Mouse (Mus musculus): ENCODE results near the gene Spata13. TPM values are rescaled to one million over a fixed set of nuclear protein-coding genes. Genes with fewer than 3 reads are reported as not detected.

Spata13 gene
- total and polyA plus RNA-seq, 3 experiments = 0.39 to 1.5 TPM; not detected in 1

DNA sequence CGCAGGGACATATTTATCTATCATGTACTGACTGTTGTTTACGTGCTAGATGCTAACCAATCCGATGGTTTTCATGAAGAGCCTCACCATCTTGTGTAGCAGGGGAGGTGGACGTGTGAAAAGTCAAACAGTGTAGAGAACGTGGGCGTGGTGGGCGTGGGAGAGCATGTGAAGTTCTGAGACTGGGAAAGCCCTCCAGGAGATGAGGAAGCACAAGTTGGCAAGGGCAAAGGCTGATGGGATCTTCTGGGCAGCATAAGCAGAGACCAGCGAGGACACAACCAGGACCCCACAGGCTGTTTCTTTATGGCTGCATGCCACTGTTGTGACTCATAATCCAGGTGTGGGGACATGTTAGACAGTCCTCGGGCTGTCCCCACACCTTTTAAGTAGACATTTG lies 5.4 kb downstream of the Spata13 start:
- Histone ChIP-seq H3K4me3 (ENCODE audit: control insufficient read depth in 1 of 2, insufficient read depth in 1 of 2, low read depth in 2 of 2, low read length in 2 of 2) (no peak overlapping the region), H3K79me2 (ENCODE audit: control insufficient read depth, insufficient read depth, low read length, poor library complexity) (no peaks in the 10 kb centered on the region), H3K27me3 (ENCODE audit: control insufficient read depth in 1 of 2, insufficient read depth in 2 of 2, low read length in 2 of 2) (no peaks in the 10 kb centered on the region), H3K4me1 (ENCODE audit: control insufficient read depth in 1 of 2, insufficient read depth in 2 of 2, low read length in 2 of 2) (no peaks in the 10 kb centered on the region), H3K9ac (ENCODE audit: control insufficient read depth, low read depth, low read length, poor library complexity, severe bottlenecking) (no peak overlapping the region), H3K27ac (ENCODE audit: control insufficient read depth, low read depth, low read length) (no peak overlapping the region), H3K9me3 (replicated peaks; ENCODE audit: insufficient read depth, low read length) (no peaks in the 10 kb centered on the region), H3K36me3 (ENCODE audit: control insufficient read depth in 1 of 2, insufficient read depth in 2 of 2, low read length in 2 of 2) (no peaks in the 10 kb centered on the region)
- DNase-seq (ENCODE audit: low read depth, low spot score) = no peak
- TF ChIP-seq CTCF (IDR thresholded peaks at IDR 0.05 in 2 of 3, conservative IDR thresholded peaks at IDR 0.05 in 1 of 3; ENCODE audit: control insufficient read depth in 1 of 3, insufficient read depth in 1 of 3, low read depth in 2 of 3, low read length in 3 of 3, poor library complexity in 1 of 3, severe bottlenecking in 1 of 3) (no peak), USF1 (IDR thresholded peaks at IDR 0.05; ENCODE audit: low read depth, low read length) (no peak), MAZ (IDR thresholded peaks at IDR 0.05; ENCODE audit: low read depth, low read length) (no peak), NELFE (IDR thresholded peaks at IDR 0.05; ENCODE audit: low read depth, low read length) (no peak), TAL1 (IDR thresholded peaks at IDR 0.05; ENCODE audit: low read length) (no peak), RAD21 (IDR thresholded peaks at IDR 0.05; ENCODE audit: low read depth, low read length) (no peak), E2F4 (IDR thresholded peaks at IDR 0.05; ENCODE audit: borderline replicate concordance, low read depth, low read length) (no peak), UBTF (IDR thresholded peaks at IDR 0.05; ENCODE audit: borderline replicate concordance, insufficient read depth, low read depth, low read length) (no peak), CHD2 (IDR thresholded peaks at IDR 0.05; ENCODE audit: low read length) (no peak), MAX (IDR thresholded peaks at IDR 0.05; ENCODE audit: low read length) (no peak), ETS1 (IDR thresholded peaks at IDR 0.05; ENCODE audit: low read depth, low read length) (no peak), POLR2AphosphoS2 (IDR thresholded peaks at IDR 0.05; ENCODE audit: low read length) (no peak), RCOR1 (IDR thresholded peaks at IDR 0.05; ENCODE audit: low read depth, low read length) (no peak), HCFC1 (IDR thresholded peaks at IDR 0.05; ENCODE audit: low read depth, low read length) (no peak), JUND (IDR thresholded peaks at IDR 0.05; ENCODE audit: low read depth, low read length) (no peak), ZMIZ1 (IDR thresholded peaks at IDR 0.05; ENCODE audit: low read depth, low read length) (no peak), SMC3 (IDR thresholded peaks at IDR 0.05; ENCODE audit: low read depth, low read length) (no peak), EP300 (IDR thresholded peaks at IDR 0.05; ENCODE audit: low read depth in 1 of 2, low read length in 2 of 2) (no peak), ZC3H11A (IDR thresholded peaks at IDR 0.05; ENCODE audit: low read depth, low read length) (no peak)

DNA sequence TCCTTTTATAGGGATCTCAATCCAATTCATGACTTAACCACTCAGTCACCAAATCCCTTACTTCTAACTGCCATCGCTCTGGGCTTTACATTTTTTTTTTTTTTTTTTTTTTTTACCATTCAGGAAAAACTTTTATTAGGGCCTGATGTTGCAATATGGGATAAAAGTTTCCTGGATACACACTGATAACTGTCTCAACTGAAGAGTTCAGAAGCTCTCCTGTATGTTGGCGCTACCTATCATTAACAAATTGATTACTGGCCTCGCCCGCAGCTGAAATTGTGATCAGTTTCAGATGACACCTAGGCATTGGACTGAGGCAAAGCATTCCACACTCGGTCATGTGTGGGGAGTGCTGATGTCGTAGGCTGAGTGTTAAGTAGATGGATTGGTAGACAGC lies 7.3 kb downstream of the Spata13 start:
- H3K79me2 ChIP-seq (ENCODE audit: control insufficient read depth, insufficient read depth, low read length, poor library complexity) = no peaks in the 10 kb centered on the region
- H3K36me3 ChIP-seq (ENCODE audit: control insufficient read depth in 1 of 2, insufficient read depth in 2 of 2, low read length in 2 of 2) = no peaks in the 10 kb centered on the region
- no peak overlapping the region for H3K4me3 ChIP-seq (ENCODE audit: control insufficient read depth in 1 of 2, insufficient read depth in 1 of 2, low read depth in 2 of 2, low read length in 2 of 2)
- H3K4me1 ChIP-seq (ENCODE audit: control insufficient read depth in 1 of 2, insufficient read depth in 2 of 2, low read length in 2 of 2) = no peaks in the 10 kb centered on the region
- no peak for DNase-seq (ENCODE audit: low read depth, low spot score)
- H3K27ac ChIP-seq (ENCODE audit: control insufficient read depth, low read depth, low read length) = no peak overlapping the region
- H3K9me3 ChIP-seq (replicated peaks; ENCODE audit: insufficient read depth, low read length) = no peaks in the 10 kb centered on the region
- H3K27me3 ChIP-seq (ENCODE audit: control insufficient read depth in 1 of 2, insufficient read depth in 2 of 2, low read length in 2 of 2) = no peaks in the 10 kb centered on the region
- H3K9ac ChIP-seq (ENCODE audit: control insufficient read depth, low read depth, low read length, poor library complexity, severe bottlenecking) = no peak overlapping the region
- TF ChIP-seq SIN3A (IDR thresholded peaks at IDR 0.05; ENCODE audit: low read length) (no peak), HCFC1 (IDR thresholded peaks at IDR 0.05; ENCODE audit: low read depth, low read length) (no peak), MYC (IDR thresholded peaks at IDR 0.05; ENCODE audit: low read depth, low read length) (no peak), USF1 (IDR thresholded peaks at IDR 0.05; ENCODE audit: low read depth, low read length) (no peak), MYB (IDR thresholded peaks at IDR 0.05; ENCODE audit: low read depth, low read length) (no peak), ZKSCAN1 (IDR thresholded peaks at IDR 0.05; ENCODE audit: low read depth, low read length) (no peak), KAT2A (conservative IDR thresholded peaks at IDR 0.05; ENCODE audit: low read depth, low read length) (no peak), SMC3 (IDR thresholded peaks at IDR 0.05; ENCODE audit: low read depth, low read length) (no peak), MEF2A (IDR thresholded peaks at IDR 0.05; ENCODE audit: extremely low read depth, insufficient replicate concordance, low read depth, low read length, poor library complexity, severe bottlenecking) (no peak), EP300 (IDR thresholded peaks at IDR 0.05; ENCODE audit: low read depth in 1 of 2, low read length in 2 of 2) (no peak)

Data from MEL (cell line).